Mouse (Mus musculus): ENCODE results near the gene Il1rl2.

Il1rl2 gene

GRCm38 (mm10) chr1:40324955-40325702, 719 bp downstream of the Il1rl2 start:
- no peak for DNase-seq (ENCODE audit: low read depth, low spot score)

GRCm38 (mm10) chr1:40325711-40326327, 1.4 kb downstream of the Il1rl2 start:
- no peak for DNase-seq (ENCODE audit: low read depth, low spot score)

GRCm38 (mm10) chr1:40327604-40328003, 3.2 kb downstream of the Il1rl2 start:
- DNase-seq (ENCODE audit: low read depth, low spot score): no peak

- DNase-seq (ENCODE audit: low read depth, low spot score): no peak
Measured at GRCm38 (mm10) chr1:40329526-40329925, 5.1 kb downstream of the Il1rl2 start.

GRCm38 (mm10) chr1:40330181-40330580, 5.8 kb downstream of the Il1rl2 start:
- no peak for DNase-seq (ENCODE audit: low read depth, low spot score)

- no peak for DNase-seq (ENCODE audit: low read depth, low spot score)
Measured at GRCm38 (mm10) chr1:40339346-40339745, 14.9 kb downstream of the Il1rl2 start.

- no peak for DNase-seq (ENCODE audit: low read depth, low spot score)
Measured at GRCm38 (mm10) chr1:40340102-40340501, 15.7 kb downstream of the Il1rl2 start.

GRCm38 (mm10) chr1:40352158-40352903, 27.9 kb downstream of the Il1rl2 start:
- no peak for DNase-seq (ENCODE audit: low read depth, low spot score)

- DNase-seq (ENCODE audit: low read depth, low spot score): no peak
Measured at GRCm38 (mm10) chr1:40352904-40353286, 28.5 kb downstream of the Il1rl2 start.

GRCm38 (mm10) chr1:40354665-40355064, 30.3 kb downstream of the Il1rl2 start:
- DNase-seq (ENCODE audit: low read depth, low spot score): no peak

- DNase-seq (ENCODE audit: low read depth, low spot score): no peak
Measured at GRCm38 (mm10) chr1:40355431-40355843, 31.0 kb downstream of the Il1rl2 start.

- no peak for DNase-seq (ENCODE audit: low read depth, low spot score)
Measured at GRCm38 (mm10) chr1:40355904-40356521, 31.6 kb downstream of the Il1rl2 start.

- DNase-seq (ENCODE audit: low read depth, low spot score): no peak
Measured at GRCm38 (mm10) chr1:40357921-40358320, 33.5 kb downstream of the Il1rl2 start.

GRCm38 (mm10) chr1:40358351-40358750, 33.9 kb downstream of the Il1rl2 start:
- DNase-seq (ENCODE audit: low read depth, low spot score): no peak

GRCm38 (mm10) chr1:40358771-40359181, 34.4 kb downstream of the Il1rl2 start:
- no peak for DNase-seq (ENCODE audit: low read depth, low spot score)

- no peak for DNase-seq (ENCODE audit: low read depth, low spot score)
Measured at GRCm38 (mm10) chr1:40359731-40360130, 35.3 kb downstream of the Il1rl2 start.

- no peak for DNase-seq (ENCODE audit: low read depth, low spot score)
Measured at GRCm38 (mm10) chr1:40360969-40361368, 36.6 kb downstream of the Il1rl2 start.

GRCm38 (mm10) chr1:40361596-40361995, 37.2 kb downstream of the Il1rl2 start:
- no peak for DNase-seq (ENCODE audit: low read depth, low spot score)

- DNase-seq (ENCODE audit: low read depth, low spot score): no peak
Measured at GRCm38 (mm10) chr1:40362784-40363183, 38.4 kb downstream of the Il1rl2 start.

GRCm38 (mm10) chr1:40372951-40373350, 48.5 kb downstream of the Il1rl2 start:
- no peak for DNase-seq (ENCODE audit: low read depth, low spot score)

- no peak for DNase-seq (ENCODE audit: low read depth, low spot score)
Measured at GRCm38 (mm10) chr1:40375148-40375547, 50.7 kb downstream of the Il1rl2 start.

- no peak for DNase-seq (ENCODE audit: low read depth, low spot score)
Measured at GRCm38 (mm10) chr1:40376745-40377144, 52.3 kb downstream of the Il1rl2 start.

All from c-Kit-negative CD71-positive TER-119-positive erythroid progenitor cells, embryonic 14.5 days (primary cell).